Mouse (Mus musculus): ENCODE results near the gene Fam71f1.

DNA sequence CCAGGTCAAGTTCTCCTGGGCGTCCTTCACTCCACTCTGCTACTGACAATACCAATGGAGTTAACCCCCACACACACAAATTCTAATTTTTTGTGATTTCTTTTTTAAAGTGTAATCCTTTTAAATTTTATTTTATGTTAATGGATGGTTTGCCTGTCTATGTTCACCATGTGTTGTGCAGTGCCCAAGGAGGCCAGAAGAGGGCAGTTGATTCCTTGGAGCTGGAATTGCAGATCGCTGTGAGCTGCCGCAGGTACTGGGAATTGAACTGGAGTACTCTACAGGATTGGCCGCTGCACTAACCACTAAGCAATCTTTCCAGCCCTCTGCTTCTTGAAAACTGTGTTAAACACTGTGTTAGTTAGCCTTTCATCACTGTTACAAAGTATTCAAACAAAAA is 13.5 kb upstream of the Fam71f1 start:
- TF ChIP-seq CTCF (IDR thresholded peaks at IDR 0.05; ENCODE audit: borderline replicate concordance, extremely low read depth, insufficient read depth, insufficient read length) (no peak), POLR2A (IDR thresholded peaks at IDR 0.05; ENCODE audit: borderline replicate concordance, extremely low read depth, insufficient read depth, insufficient read length, poor library complexity, severe bottlenecking) (no peak)
